Mouse (Mus musculus) testis, adult 2 months (tissue): ENCODE data around the gene Trpm5. TPM values are rescaled to one million over a fixed set of nuclear protein-coding genes. Genes with fewer than 3 reads are reported as not detected.

Experiments
- H3K27ac ChIP-seq: fragments of 200-500 bp; 2 replicates; pipeline ENCODE4 v1.5.1; 2012; ENCODE audit warnings: low read depth, low read length; ENCODE audit not compliant: control insufficient read depth, insufficient read depth
- H3K27me3 ChIP-seq: fragments of 200-500 bp; 2 replicates; pipeline ENCODE4 v1.6.1; 2012; ENCODE audit warnings: mild to moderate bottlenecking, low read length, moderate library complexity; ENCODE audit not compliant: control insufficient read depth, insufficient read depth
- H3K36me3 ChIP-seq: fragments of 200-500 bp; 2 replicates; pipeline ENCODE4 v1.6.1; 2012; ENCODE audit warnings: mild to moderate bottlenecking, low read length; ENCODE audit not compliant: control insufficient read depth, insufficient read depth
- H3K4me1 ChIP-seq: fragments of 200-500 bp; 2 replicates; pipeline ENCODE4 v1.6.1; 2012; ENCODE audit warnings: low read length; ENCODE audit not compliant: control insufficient read depth, insufficient read depth
- H3K4me3 ChIP-seq: fragments of 200-500 bp; 2 replicates; pipeline ENCODE4 v1.5.1; 2012; ENCODE audit warnings: low read depth, mild to moderate bottlenecking, low read length, moderate library complexity, mixed read lengths; ENCODE audit not compliant: control insufficient read depth
- CTCF ChIP-seq: fragments of 200-500 bp; IDR thresholded peaks from 2 replicates; pipeline ENCODE4 v1.5.1; 2012; ENCODE audit warnings: low read depth, mild to moderate bottlenecking, inconsistent platforms, low read length, moderate library complexity; ENCODE audit not compliant: control insufficient read depth, insufficient read depth, insufficient replicate concordance
- POLR2A ChIP-seq: fragments of 200-500 bp; IDR thresholded peaks from 2 replicates; pipeline ENCODE4 v1.6.1; 2012; ENCODE audit warnings: low read depth, mild to moderate bottlenecking, inconsistent platforms, low read length, moderate library complexity; ENCODE audit not compliant: control insufficient read depth
- polyA plus RNA-seq: library from polyadenylated mRNA; depleted of rRNA; stranded (reverse); fragments of >200 nt; gene quantifications from 2 replicates; pipeline ENCODE4 v1.2.3, GENCODE M21; 2012

The Trpm5 gene
- polyA plus RNA-seq, 1 experiment, result 1.1 TPM

DNA sequence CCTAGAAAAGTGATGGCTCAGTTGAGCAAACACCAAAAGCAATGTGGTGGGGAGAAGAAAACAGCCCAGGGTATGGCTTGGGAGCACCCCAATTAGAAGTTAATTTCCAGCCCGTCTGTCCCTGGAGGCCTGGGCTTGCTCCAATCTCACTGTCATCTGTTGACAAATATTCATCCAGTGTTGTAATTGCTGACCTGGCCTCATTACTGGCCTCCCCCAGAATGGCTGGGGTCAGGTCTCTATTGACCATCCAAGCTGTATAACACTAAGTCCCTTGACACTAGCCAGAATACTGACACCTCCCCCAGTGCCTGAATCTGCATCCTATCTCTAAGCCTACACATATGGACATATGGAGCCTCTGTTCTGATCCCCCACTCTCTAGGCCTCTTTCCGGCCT lies 17.1 kb downstream of the Trpm5 start:
- TF ChIP-seq POLR2A, result no peak
- TF ChIP-seq CTCF, result no peak
- Histone ChIP-seq H3K27me3 (no peaks in the 10 kb centered on the region), H3K36me3 (no peaks in the 10 kb centered on the region), H3K4me1 (no peaks in the 10 kb centered on the region), H3K4me3 (no peak overlapping the region), H3K27ac (no peak overlapping the region)

DNA sequence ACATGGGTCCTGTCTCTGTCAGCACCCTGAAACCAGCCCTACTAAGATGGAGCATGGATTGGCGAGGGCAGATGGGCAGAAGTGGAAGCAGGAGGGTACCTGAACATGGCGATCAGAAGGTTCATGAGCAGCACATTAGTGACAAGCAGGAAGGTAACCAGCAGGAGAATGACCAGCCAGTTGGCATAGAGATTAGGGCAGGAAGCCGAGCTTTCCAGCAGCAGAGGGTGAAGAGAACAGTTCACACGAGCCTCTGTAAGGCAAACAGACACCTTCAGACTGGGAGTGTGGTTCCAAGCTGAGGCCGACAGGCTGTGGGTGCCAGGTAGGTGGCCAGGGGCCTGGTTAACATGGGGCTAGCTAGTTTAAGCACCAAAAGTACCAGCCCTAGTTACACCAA lies 19.0 kb downstream of the Trpm5 start:
- peaks cover 3% of the 10 kb centered on the region for H3K4me1 ChIP-seq
- TF ChIP-seq CTCF (no peak), POLR2A (no peak)
- no peaks in the 10 kb centered on the region for H3K36me3 ChIP-seq
- H3K4me3 ChIP-seq, result no peak overlapping the region
- no peaks in the 10 kb centered on the region for H3K27me3 ChIP-seq
- H3K27ac ChIP-seq, result no peak overlapping the region

DNA sequence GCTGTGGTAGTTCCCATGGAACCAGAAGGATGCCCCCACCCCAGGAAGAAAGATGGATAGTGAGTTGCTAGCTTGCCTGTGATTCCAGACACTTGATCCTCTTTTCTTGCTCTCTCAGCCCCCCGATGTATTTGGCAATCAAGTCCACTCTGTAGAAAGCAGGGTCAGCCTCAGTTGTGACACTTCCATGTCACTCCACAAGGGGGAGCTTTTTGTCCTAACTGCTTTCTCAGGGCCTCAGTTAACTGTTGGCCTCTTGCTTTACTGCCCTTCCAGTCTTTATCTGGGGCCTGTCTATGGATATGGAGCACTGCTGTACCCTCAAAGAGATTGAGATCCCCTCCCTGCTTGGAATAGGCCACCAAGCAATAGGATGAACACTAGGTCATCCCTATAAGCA lies 21.4 kb downstream of the Trpm5 start:
- Histone ChIP-seq H3K27me3 (no peaks in the 10 kb centered on the region), H3K36me3 (no peaks in the 10 kb centered on the region), H3K4me3 (no peak overlapping the region), H3K27ac (no peak overlapping the region), H3K4me1 (peaks cover 14% of the 10 kb centered on the region)
- TF ChIP-seq CTCF, result 0 out of 2 replicates have a peak, but pooled peaks have one; percentile 10
- TF ChIP-seq POLR2A, result no peak

DNA sequence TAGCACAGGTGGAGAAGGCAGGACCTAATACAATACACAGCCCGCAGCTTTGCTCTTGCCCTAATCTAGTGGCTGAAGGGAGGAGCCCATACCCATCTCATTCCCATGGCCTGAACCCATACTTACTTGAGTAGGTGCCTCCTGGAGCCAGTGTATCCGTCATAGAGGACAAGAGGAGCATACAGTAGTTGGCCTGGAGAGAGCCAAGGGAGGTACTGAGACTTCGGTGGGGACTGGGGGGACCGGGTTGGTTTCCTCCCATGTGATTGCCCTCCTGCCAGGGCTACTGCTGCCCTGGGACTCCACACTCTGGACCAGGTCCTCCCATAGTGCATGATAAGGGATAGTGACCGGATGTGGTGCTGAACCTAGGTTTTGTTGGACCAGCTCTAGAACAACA lies 21.8 kb downstream of the Trpm5 start:
- peaks cover 15% of the 10 kb centered on the region for H3K4me1 ChIP-seq
- no peaks in the 10 kb centered on the region for H3K27me3 ChIP-seq
- no peak for TF ChIP-seq POLR2A
- no peak for TF ChIP-seq CTCF
- H3K4me3 ChIP-seq, result no peak overlapping the region
- H3K36me3 ChIP-seq, result no peaks in the 10 kb centered on the region
- H3K27ac ChIP-seq, result no peak overlapping the region

DNA sequence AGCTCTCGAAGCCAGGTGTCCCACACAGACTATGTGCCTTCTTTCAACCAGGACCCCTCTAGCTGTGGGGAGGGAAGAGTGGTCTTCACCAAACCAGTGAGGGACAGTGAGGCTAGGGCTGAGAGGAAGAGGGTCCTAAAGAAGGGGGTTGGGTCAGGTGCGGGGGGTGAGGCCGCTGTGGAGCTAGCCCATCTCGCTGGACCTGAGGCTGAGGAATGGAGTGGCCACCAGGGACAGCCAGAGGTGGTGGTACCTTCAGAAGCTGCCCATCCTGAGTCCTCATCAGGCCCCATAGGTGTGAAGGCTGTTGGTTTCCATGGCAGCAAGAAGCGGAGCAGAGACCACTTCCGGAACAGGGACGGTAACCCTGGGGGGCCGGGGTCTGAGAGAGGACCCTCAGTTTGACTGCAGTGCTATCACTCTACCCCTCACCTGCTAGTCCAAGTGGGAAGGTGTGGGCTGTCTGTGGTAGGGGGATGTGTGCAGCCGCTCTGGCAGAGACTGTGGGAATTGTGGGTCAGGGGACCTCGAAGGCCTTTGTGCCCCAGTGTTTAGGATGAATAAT lies 23.9 kb downstream of the Trpm5 start:
- no peaks in the 10 kb centered on the region for H3K27me3 ChIP-seq
- 0 out of 2 replicates have a peak overlapping the region, but pooled peaks have one; percentile 5 for H3K27ac ChIP-seq
- peak overlapping the region; percentile 94 for H3K4me3 ChIP-seq
- H3K36me3 ChIP-seq, result no peaks in the 10 kb centered on the region
- TF ChIP-seq POLR2A (no peak; the same call in 1 of the 2 replicates), CTCF (no peak)
- H3K4me1 ChIP-seq, result peaks cover 15% of the 10 kb centered on the region

DNA sequence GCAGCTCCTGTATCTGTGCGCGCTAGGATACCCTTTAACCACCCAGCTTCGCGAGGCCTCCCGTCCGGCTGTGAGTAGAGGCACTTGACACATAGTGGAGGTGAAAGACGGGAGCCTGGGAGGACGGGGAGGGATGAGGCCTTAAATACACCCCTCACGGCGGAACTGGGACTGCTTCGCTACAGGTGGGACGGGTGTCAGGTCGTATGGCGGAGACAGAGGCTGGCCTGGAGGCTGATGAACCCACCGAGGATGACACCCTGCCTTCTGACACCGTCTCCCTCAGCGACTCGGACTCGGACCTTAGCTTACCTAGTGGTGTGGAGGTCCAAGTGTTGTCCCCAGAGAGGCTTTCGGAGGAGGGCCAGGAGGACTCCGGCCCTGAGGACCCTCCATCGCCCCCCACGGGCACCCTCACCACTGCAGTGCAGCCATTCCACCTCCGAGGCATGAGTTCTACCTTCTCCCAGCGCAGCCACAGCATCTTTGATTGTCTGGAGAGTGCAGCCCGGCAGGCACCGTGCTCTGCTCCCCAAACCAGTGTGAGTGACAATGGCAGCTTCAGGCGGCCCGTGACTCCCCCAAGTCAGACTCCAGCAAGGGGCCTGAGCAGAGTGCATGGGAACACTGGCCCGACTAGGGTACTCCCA lies 24.6 kb downstream of the Trpm5 start:
- Histone ChIP-seq H3K27ac (peak overlapping the region; percentile 90), H3K4me1 (peaks cover 15% of the 10 kb centered on the region), H3K4me3 (peak overlapping the region; percentile 94), H3K27me3 (no peaks in the 10 kb centered on the region), H3K36me3 (no peaks in the 10 kb centered on the region)
- TF ChIP-seq POLR2A (no peak), CTCF (0 out of 2 replicates have a peak, but pooled peaks have one; percentile 11)

DNA sequence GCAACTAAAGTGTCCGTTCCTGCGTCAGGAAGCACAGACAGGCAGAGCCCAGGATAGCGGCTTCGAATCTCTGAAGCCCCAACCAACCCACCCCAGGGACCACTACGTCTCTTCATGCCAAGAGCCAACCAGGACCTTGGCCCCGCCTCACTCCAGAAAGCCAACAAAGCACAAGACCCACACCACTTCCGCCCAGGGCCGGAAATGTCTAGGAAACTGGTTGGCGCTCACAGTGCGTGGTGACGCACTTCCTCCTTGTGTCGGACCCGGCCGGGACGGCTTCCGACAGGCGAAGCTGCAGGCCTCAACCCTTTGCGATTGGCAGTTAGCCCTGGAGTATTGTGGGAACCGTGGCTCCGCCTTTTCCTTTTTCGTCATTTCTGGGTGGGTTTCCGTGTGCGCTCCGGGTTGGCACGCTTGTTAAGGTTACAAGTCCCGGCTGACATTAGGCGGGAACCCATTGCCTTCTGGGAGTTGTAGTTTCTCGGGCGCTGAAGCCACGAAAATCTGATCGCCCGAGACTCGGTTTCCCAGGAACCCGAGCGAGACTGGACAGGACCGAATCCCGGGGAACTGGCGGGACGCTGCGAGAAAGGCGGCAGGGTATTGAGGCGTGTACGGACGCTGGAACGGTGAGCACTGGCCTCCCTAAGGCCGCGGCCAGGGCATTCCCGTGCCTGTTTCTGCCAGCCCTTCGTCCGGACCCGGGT lies 25.4 kb downstream of the Trpm5 start, which contains the start of gene Tssc4:
TSS of gene Tssc4 (plus strand) at position 368 of the 710 bp plus-strand sequence.
- peak; percentile 68 for TF ChIP-seq POLR2A
- TF ChIP-seq CTCF, result no peak
- H3K27ac ChIP-seq, result peak within 1 kb of the TSS; percentile 90
- no peaks in the 10 kb centered on the region for H3K36me3 ChIP-seq
- peaks cover 15% of the 10 kb centered on the region for H3K4me1 ChIP-seq
- H3K27me3 ChIP-seq, result no peaks in the 10 kb centered on the region
- H3K4me3 ChIP-seq, result peak within 1 kb of the TSS; percentile 94
